Mouse (Mus musculus) ES-Bruce4 (cell line): ENCODE data around the gene Gm17402.

Experiments used
- CTCF ChIP-seq: IDR thresholded peaks from one replicate; pipeline ENCODE4 v1.8.1; 2011; ENCODE audit warnings: low read depth, low read length
- EP300 ChIP-seq: IDR thresholded peaks from 2 replicates; pipeline ENCODE4 v1.6.1; 2011; ENCODE audit warnings: low read depth, low read length; ENCODE audit not compliant: insufficient read depth
- POLR2A ChIP-seq: IDR thresholded peaks from one replicate; pipeline ENCODE4 v1.8.1; 2011; ENCODE audit warnings: low read length; ENCODE audit not compliant: insufficient read depth

- no peak for TF ChIP-seq POLR2A
- TF ChIP-seq CTCF = no peak
- no peak for TF ChIP-seq EP300
Observed at GRCm38 (mm10) chr3:67351406-67352127, 23.4 kb downstream of the Gm17402 start.
